Mouse (Mus musculus): ENCODE data around the gene Dnmt3c.
"Not testable (repeated sequence)": the region's sequence is repeated elsewhere in the genome, so short reads cannot be mapped to it uniquely, and the experiment has no call there.

The Dnmt3c gene

GRCm38 (mm10) chr2:153717861-153718260 is 21.4 kb downstream of the Dnmt3c start:
- DNase-seq (ENCODE audit: low read depth, low spot score): not testable (repeated sequence)

GRCm38 (mm10) chr2:153723098-153723497 is 26.6 kb downstream of the Dnmt3c start:
- no peak for DNase-seq (ENCODE audit: low read depth, low spot score)

DNA sequence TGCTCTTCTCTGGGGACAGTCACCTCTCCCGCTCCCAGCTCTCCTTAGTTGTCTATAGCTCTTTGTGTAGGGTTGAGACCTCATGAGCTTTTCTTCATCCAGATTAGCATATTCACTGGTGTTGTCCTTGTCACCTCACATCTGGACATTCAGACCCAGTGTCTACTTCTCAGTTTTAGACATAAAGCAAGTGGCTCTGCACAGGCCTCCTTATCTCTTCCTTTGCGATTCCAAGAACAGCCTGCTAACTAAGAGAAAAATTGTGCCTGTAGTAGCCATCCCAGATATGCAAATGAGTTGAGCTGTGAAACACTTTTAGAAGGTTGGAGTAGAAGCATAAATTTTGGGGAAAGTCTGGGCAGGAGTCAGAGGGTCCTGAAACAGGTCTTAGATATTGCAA is 28.0 kb downstream of the Dnmt3c start:
- no peak for DNase-seq (ENCODE audit: low read depth, low spot score)

DNA sequence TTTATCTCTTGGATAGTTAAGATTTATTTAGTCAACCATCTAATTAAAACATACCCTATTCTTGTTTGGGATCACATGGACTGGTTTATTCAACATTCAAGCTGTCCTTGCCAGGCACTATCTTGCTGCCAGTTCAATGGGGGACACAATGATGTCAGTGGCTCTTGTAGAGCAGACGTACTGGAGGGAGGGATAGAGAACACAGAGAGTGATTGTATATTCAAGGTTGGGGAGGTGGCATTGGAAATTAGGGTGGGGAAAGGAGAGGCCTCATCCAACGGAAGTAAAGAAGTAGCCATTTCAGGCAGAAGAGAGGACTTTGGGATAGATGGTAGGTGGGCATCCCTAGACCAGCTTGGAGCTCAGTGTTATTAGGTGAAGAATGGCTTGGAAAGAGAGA is 28.4 kb downstream of the Dnmt3c start:
- DNase-seq (ENCODE audit: low read depth, low spot score): no peak

- DNase-seq (ENCODE audit: low read depth, low spot score): no peak
These were observed 28.8 kb downstream of the Dnmt3c start for GRCm38 (mm10) chr2:153725291-153725690.

- DNase-seq (ENCODE audit: low read depth, low spot score): no peak
These were observed 37.6 kb downstream of the Dnmt3c start for GRCm38 (mm10) chr2:153734033-153734432.

DNA sequence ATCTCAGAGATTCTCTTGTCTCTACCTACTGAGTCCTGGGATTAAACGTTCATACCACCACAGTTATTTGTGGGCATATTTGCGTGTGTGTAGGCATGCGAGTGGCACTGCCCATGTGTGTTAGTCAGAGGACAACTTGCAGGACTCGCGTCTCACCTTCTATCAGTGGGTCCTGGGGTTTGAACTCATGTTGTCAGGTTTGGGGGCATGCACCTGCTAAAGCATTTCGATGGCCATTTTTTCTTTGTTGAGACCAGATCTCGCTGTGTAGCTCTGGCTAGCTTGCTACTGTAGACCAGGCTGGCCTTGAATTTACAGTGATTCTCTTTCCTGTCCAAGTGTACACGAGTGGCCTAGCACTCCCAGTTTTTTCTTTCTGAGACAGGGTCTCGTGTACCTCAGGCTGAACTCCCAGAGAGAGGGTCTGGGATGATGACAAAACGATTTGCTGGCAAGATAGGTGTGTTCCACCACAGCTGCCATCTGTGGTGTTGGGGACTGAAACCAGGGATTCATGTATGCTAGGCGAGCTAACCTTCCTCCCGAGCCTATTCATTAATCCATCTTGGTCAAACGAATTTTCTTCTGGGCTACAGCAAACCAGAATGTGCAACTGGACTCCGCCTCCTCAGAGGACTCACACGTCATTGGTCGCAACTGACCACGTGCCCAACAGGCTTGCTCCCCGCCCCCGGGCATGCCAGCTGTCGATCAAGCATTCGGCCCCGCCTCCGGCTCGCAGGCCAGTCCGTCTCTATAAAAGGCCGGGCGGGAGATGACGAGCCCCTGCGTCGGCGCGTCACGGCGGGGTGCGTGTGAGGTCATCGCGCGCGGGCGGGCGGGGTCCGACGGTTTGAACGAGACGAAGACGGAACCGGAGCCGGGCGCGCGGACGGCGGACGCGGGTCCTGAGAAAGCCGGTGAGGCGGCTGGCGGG is 44.3 kb downstream of the Dnmt3c start, which contains the start of gene Mapre1:
Gene Mapre1, plus strand, starts transcription at position 775 of the 937 bp plus-strand sequence.
- DNase-seq (ENCODE audit: low read depth, low spot score): peak; percentile 97

DNA sequence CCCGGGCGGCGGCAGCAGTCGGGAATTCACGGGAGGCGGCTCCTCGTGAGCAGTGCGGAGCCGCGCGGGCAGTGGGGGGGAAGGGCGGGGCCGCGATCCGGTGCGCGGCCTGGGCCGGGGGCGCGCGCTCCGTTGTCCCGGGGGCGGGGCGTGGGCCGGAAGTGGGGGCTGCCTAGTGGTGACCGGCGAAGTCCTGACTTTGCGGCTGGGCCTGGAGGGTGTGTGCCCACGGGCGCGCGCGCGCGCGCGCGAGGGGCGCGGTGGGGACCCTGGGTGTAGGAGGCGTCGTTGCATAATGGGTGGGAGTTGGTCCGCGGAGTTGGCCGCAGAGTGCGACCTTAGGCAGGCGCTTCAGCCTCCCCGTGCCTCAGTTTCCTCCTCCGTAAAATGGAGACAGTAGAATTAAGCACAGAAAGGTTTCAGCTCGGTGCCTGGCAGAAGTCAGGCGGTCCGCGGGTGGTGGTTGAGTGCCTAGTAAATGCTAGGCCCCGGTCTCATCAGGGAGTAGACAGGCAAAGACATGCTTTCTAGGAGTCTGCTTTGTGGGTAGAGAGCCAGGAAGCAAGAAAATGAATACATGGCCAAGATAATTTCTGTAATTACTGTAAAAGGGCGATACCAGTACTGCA is 45.1 kb downstream of the Dnmt3c start:
- DNase-seq (ENCODE audit: low read depth, low spot score): peak; percentile 39

- DNase-seq (ENCODE audit: low read depth, low spot score): no peak
These were observed 51.5 kb downstream of the Dnmt3c start for GRCm38 (mm10) chr2:153747994-153748393.

GRCm38 (mm10) chr2:153750363-153750762 is 53.9 kb downstream of the Dnmt3c start:
- DNase-seq (ENCODE audit: low read depth, low spot score): no peak

DNA sequence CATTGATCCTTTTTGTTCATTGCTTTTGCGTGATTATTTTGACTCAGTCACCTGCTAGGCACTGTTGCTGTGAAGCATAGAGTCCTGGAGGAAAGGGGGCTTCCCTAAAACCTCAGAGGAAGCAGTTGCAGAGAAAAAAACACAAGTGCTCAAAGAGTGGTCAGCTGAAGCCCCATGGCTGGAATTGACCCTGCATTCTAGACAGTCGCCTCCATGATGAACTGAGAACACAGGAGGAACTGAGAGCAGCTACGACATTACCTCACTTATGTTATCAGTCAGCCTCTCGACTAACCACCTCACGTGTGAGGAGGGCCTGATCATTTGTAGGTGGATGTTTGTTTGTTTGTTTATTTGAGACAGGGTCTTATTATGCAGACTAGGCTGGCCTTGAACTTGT is 65.7 kb downstream of the Dnmt3c start:
- no peak for DNase-seq (ENCODE audit: low read depth, low spot score)

- DNase-seq (ENCODE audit: low read depth, low spot score): no peak
These were observed 71.0 kb downstream of the Dnmt3c start for GRCm38 (mm10) chr2:153767484-153767883.

DNA sequence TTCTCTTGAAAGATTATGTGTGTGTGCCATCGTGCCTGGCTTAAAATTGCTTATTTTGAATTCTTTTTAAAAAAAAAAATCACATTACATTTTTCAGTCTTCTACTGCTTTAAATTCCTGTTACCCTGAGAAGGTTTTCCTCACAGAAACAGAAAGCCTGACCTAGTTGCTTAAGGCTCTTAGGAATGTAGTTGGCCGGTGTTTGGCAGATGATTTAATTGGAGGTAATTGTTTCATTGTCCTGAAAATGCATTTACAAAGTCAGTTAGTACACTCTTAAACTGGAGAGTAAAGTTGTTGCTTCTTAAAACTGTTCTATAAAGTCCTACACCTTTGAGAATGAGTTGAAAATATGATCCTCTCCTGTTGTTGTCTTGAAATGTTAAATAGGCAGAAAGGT is 72.4 kb downstream of the Dnmt3c start:
- DNase-seq (ENCODE audit: low read depth, low spot score): no peak

DNA sequence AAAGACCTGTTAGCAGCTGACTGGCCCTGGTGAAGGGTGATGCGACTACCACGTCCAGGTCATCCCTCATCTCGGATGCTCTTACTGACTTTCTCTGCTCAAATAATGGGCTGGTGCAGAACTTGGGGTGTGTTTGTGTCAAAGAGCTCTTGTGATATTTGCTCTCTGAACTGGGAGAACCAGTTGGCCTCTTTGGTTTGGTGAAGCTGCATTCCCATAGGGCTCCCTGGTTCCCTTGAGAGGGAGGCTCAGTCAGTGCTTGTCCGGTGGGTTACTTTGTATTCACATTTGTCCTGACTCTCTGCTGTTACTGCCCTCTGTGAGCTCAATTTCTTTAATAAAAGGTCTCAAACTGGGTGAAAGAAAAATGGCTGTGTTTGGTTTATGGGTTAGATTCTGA is 76.5 kb downstream of the Dnmt3c start:
- DNase-seq (ENCODE audit: low read depth, low spot score): no peak

DNA sequence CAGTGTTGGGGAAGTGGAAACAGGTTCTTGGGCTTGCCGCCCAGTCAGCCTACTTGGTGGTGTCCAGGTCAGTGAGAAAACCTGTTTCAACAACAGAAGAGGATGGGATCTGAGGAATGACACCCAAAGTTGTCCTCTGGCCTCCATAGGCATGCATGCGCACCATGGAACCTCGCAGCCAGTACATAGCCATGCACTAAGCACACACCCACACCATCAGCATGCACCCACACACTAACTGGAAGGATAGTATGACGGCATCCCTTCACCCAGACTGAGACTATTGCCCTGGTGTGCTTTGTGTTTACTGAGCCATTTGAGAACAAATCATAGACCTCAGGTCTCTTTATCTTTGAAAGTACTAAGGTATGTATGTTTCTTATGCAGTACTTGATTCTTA is 79.0 kb downstream of the Dnmt3c start:
- DNase-seq (ENCODE audit: low read depth, low spot score): no peak

DNA sequence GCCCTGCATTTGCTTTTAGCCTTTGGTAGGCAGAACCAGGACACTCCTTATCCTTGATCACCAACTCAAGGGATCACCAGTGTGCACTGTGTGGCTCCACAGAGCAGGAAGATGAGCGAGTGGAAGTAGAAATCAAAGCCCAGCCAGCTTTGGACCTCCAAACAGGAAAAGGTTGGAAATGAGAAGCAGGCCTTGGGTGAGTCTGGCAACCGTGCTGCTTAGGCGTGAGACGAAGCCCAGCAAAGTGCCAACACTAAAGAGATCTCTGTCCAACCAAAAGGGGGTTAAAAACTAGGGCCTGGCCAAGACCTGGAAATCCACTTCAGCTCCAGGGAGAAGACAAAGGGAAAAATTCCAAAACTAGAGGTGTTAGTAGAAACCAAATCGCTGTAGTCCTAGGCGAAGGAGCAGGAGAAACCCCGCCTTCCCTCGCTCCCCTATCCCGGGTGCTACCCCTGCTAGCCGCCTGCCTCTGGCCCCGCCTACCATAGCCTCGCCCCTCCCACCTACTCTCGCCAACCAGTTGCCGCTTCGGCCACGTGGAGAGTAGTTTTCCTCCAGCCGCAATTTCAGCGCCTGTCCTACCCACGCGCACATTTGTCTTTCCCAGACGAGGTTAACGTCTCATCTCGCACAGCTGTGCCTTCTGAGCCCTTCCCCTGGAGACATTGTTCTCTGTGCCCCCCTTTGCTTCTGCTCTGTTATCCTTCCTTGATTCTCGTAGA is 82.3 kb downstream of the Dnmt3c start:
- peak; percentile 21 for DNase-seq (ENCODE audit: low read depth, low spot score)

Measured in skeletal muscle tissue, adult 2 months (tissue).